Mouse (Mus musculus) embryo, embryonic 10.5 days (tissue): ENCODE measurements at regions not wholly inside any gene's neighbourhood (a gene's known extent, or its start where the extent isn't known, plus 50 kb on each side); places are given as distances from the start of the nearest gene placed in this dataset.

Experiments used
- DNase-seq: peaks from one replicate; pipeline ENCODE4 v3.0.0-alpha.2; 2015; ENCODE audit warnings: low spot score

DNA sequence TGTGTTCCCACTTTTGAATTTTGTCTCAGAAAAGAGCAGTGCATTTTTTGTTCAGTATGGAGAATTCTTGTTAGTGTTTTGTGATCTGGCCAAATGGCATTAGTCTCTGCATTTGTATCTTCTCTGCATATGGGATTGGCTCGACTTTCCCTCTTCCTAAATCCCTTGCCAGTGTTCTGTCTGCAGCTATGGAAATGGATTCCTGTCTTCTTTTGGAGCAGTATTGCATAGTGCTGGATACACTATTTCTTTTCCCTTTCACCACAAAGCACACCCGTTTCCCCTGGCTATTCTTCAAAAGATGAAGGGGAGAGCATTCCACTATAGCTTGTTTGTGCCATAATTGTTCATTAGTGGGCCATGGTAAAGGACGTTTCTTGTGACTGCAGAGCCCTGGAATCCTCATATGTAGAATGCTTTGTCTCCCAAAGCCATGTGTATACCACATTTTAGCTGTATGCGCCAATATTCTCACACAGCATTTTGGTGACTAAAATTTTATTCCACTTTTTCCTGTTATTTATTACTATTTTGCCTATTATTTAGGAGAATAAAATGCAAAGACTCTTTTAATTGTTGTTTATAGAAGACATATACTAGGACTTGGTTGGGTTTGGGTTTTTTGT is 197.8 kb downstream of the Hs3st1 start:
- DNase-seq: no peak

DNA sequence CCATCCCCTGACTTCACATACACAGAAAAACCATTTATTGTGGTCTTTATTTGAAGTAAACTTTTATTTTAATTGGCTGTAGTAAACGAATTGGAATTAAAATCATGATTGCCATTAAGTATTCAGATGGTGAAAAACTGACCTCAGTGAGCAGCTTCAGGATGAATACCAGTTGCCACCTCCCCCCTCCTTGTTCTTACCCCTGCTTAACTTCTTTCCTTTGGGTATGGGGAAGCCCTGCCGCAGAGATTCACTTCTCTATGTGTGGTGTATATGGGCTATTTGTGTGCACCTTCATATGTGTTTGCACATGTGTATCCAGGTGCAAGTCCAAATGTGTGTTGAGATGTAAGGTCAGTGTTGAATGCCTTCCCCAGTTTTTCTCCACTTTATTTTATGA is 218.2 kb downstream of the Hs3st1 start:
- DNase-seq: no peak

DNA sequence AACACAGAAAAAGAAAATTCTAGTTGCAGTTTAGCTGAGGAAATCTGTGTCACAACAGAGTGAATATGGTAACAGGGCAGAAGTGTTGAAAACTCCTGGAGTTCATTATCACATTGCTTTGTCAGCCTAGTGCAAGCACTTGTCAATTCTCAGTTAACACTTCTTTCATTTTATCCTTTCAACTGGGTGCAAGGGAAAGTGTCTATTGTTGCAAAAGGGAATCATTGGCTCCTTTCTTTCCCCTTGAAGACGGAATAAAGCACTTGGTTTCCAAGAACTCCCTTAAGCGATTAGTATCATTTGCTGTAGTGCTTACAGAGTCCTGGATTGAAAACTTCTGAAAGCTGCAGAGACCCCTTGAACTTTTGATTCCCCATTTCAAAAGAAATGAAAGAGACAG is 218.9 kb downstream of the Hs3st1 start:
- peak; percentile 1 for DNase-seq

DNA sequence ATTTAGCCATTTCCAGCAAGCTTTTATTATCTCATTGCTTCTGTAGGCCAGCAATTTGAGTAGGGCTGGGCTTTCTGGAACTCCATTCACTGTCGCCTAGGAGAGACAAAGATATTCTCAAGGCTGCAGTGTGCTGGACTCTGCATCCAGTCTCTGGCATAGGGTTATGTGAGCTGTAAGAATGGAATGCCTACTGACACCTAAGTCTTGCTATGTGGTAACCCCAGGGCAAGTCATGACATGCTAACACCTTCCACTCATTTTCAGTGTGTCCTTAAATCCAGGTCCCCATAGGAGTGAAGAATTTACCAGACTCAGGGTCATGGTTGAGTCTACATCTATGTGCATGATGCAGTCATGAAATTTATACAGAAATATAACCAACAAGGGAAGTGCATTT is 245.0 kb downstream of the Hs3st1 start:
- no peak for DNase-seq

DNA sequence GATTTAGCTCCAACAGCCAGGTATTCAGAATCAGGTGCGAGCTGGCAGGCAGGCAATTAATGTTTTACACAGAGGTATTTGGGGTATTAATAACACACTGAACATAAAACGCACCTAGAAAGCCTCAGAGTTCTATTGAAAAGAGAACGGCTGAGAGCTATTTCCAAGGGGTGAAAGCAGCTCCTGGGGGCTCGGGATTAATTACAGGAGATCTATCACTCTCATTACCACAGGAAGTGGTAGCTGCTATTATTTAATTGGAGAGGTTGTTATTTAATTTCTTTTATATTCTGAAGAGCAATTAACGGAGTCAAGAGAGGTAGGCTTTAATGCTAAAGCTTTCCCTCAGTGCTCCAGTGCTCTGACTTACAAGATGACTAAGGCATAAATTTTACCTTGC is 272.5 kb downstream of the Hs3st1 start:
- no peak for DNase-seq

DNA sequence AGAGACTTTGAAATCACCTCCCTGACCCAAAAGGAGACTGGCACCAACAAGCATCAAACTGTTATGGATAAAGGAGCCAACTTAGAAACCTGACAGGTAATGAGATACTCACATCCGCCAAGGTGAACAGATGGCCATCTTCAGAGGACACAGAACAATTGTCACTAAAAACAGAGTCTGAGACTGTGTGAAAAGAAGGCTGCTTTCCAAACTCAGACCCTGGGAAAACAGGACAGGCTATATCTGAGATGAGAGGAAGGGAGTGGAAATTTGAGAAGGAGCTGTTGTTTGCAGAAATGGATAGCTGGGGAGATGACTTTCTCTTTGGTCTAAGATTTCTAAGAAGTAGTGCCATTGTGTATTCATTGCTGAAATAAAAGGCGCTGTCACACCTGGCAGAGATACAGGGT is 297.2 kb downstream of the Hs3st1 start:
- no peak for DNase-seq

DNA sequence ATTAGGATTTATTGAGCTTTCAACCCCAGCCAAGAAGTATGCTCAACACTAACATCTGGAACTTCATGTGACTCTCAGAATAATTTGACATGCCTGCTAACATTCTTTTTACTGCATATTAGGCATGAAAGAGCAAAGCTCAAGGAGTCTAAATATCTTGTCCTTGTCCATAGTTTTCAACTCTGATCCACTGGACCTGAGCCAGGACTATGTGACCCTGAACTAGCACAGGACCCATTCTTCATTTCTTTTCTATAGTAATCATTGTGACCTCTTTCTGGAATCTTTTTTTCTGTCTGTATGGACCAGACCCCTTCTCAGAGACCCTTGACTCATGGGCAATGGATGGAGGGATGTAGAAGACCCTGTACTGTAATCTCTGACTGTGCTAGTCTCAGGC is 301.6 kb downstream of the Hs3st1 start:
- DNase-seq: no peak

DNA sequence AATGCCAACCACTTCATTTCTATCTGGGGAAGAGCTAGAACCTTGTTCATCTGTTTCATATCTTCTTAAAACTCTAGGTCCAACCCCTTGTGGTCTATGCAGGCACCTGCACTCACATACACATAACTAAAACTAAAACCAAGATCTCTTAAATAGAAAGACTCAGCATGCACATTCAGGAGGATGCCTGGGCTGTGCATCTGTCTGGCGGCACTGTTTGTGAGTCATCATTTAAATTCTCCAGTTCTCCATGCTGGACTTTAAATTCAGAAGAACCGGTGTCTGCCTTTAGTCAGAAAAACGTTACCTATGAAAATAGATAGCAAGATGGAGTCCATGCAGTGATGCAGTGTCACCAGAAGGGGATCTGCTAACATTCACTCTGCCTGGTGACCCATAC is 314.5 kb downstream of the Hs3st1 start:
- no peak for DNase-seq

DNA sequence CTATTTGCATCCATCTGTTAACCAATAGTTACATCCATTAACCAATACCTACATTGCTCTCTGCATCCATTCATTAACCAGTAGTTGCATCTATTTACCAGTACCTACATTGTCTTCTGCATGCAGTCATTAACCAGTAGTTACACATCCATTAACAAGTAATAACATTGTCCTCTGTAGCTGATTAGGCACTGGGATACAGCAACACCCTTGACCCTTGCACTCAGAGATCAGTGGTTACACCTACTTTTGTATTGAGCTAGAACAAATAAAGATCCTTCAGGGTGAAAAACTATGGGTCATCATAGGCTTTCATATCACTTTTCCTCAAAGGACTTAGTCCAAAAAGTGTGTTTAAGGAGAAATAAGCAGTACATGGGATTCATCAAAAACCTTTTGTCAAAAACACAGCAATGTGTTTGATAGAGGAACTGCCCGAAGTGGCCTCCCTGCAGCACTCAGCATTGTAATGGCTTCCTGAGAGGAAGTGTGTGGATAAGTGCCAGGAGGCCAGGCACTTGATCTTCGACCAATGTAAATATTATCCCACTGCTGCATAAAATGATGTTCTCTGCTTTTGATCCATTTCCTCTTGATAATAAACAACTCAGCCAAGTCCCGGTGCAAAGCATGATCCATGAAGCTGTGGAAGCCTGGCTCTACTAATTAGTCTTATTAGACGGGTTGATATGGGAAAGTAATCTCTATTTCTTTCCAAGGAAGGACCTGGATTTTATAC is 317.6 kb downstream of the Hs3st1 start:
- peak; percentile 2 for DNase-seq

DNA sequence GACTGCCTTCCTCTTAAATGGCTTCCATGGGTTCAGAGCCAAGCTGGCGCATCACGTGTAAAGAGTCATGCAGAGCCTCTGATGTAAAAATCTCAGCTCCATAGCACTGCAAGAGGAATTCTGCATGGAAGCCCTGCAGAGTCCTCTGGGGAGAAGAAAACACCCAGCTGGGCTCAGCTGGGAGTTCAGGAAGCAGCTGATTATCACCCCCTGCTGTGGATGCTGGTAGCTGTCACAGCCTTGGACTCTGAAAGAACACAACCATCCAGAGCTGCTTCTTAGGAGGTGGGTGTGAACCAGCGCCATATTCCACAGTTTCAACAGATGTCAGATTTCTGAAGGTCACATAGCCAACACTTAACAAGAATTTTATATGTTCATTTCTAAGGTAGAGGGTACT is 329.2 kb downstream of the Hs3st1 start:
- DNase-seq: no peak

DNA sequence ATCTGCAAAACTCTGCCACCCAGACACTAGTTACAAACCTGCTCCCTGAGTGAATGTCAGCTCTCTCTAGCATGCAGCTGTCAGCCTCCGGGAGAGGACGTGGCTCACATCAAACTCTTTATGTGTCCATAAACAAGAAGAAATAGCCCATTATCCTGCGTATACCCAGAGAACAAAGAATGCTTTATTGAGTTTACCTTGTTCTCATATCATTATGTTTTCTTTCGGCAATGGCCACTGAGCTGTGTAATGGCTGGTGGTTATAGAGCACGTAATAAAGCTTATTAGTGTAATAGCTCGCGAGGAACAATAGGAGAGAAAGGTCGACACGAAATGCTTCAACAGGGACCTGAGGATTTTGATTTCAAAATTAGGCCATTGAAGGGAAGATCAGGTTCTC is 331.6 kb downstream of the Hs3st1 start:
- no peak for DNase-seq

DNA sequence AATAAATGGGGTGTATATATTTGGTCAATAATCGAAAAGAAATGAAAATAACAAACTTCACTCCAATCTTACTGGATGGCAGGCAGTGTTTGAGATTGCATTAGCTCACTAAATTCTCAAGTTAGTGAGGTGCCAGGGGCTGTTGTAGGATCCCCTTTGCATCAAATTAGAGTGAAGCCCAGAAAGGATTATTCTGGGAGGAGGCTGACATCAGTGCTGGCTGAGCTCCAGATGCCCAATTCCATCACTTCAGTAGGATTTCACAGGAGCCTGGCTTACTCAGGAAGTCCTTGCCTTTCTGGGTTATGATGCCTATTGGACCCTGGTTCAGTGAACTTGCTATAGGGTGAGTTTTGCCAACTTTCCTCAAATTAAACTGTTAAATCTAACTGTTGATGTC is 336.5 kb downstream of the Hs3st1 start:
- no peak for DNase-seq

DNA sequence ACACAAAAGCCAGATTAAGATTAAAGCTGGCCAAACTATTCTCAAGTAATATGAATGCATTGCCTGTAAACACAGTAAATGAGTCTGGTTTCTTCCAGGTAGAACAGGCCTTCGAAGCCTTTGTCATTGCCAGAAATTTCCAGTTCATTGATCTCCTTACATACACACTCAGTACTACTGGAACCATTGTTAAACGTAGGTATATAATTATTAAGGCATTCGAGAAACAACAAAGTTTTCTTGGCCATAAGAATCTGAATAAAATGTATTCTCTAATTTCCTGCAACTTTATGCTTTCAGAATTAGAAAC is 337.5 kb downstream of the Hs3st1 start:
- DNase-seq: no peak

DNA sequence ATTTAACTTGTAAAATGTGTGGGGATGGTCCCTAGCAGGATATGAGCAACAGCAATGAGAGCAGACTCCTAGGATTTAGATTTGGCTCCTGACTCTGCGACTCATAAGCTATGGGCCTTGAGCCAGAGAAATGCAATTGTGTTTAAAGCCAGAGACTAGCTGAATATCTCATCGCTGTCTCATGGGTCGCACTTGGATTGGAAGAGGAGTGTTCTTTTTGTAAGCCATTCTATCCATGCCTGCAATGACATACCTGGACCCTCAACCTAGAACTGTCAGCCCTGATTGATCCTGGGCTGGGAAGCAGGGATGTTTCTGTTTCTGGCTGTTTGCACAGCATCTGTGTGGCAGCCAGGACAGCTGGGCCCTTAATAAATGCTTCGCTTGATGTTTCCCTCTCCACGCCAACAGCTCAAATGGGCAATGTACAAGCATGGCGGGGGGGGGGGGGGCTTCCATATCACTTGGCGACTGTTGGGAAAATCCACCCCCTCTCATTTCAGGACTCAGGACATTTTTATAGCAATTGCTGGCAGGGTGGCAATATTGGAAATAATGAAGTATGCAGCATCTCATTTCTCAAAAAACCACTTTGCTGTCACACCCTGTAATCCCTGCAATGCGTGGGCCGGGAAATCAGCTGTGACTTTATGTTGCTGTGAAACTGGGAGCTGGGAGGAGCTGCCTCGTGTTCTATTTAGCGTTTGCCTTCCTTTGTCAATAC is 338.0 kb downstream of the Hs3st1 start:
- DNase-seq: no peak

DNA sequence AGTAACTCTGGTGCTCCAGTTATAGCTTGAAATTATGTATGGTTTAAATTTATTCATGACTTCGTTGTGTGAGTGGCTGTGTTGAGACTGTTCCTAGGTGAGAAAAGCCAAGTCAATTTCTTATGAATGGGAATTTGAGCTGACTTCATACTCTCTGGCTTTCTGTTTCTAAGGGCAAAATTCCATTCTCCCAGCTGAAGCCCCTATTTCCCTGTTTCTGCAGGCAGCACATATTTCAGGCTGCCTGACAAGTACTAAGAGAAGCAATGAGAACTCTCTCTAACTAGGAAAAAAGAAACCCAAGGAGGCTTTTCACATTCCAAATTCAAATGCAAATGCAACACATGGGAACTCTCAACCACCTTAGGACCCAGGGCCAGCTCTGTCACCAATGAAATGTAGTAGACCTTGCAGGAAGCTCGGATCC is 338.7 kb downstream of the Hs3st1 start:
- DNase-seq: peak; percentile 8

DNA sequence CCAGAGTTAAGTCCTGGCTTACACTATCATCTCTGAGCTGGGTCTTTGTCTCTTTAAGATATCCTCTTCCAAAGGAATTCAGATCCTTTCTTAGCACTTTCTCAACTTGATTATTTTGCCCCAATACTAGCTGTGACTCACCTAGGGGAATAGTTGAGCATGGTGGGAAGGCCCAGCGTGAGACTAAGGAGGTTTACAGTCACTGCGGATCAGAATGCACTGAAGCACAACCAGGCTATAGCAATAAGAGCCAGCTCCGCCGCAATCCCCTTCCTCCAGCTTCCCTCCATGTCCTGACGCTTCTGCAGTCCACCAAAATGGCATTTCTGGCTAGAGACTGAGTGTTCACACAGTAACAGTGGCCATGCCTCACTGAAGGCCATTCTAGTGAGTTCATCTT is 342.5 kb downstream of the Hs3st1 start:
- DNase-seq: no peak

DNA sequence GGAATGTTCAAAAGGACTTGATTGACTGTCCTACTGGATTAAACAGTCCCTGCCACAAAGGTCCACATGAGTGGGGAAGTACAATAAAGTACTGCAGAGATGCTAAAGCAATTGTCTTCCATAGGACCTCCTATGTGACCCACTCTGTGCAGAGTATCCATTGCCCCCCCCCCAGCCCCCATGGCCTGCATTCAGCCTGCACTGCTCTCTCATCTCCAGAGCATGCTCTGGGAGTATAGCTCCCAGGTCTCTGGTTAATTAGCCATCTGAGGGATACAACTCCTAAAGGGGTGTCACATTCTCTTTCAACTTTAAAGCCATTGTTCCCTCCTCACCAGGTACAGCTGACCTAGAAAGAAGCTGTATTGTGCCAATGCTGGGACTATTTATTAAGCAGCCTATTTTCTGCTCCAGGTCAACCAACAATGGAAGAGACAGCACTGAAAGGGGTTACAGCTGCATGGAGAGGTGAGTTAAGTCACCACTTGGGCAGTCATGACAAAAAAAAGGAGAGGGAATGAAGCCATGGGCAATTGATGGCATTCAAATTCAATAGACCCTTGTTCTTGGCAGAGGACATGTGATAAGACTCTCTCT is 364.8 kb downstream of the Hs3st1 start:
- DNase-seq: no peak

DNA sequence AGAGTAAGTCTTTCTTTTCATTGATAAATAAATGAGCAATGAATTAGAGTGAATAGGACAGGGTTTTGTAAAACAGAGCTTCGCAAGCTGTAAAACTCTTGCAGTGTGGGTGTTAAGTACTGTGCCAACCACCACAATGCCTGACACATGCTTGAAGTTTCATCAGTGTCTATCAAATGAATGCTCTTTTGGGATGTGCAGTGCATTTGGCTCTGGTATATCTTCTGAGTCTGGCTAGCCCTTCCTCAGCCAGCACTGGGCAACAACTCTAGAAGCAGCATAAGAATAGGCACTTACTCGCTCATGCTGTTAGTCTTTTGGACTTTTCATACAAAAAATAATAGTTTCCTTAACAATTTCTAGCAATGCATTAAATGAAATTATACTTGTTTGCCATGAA is 370.9 kb downstream of the Hs3st1 start:
- DNase-seq: no peak

DNA sequence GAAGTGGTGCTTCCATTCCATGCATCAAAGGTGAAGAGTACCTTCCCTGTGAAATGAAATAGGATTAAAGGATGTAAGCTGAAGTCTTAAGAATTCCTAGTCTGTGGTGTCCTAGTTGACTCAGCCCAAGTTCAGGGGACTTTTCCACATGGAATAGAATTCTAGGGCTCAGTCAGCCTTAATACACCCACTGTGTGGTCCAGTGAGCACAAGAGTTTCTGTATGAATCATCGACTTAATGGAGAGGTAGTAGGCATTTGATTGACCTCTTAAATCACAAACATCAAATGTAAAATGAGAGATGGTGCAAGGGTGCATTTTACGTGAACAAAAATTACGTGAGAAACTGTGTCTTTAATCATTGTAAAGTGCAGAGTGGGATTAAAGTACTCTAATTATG is 381.1 kb downstream of the Hs3st1 start:
- no peak for DNase-seq

DNA sequence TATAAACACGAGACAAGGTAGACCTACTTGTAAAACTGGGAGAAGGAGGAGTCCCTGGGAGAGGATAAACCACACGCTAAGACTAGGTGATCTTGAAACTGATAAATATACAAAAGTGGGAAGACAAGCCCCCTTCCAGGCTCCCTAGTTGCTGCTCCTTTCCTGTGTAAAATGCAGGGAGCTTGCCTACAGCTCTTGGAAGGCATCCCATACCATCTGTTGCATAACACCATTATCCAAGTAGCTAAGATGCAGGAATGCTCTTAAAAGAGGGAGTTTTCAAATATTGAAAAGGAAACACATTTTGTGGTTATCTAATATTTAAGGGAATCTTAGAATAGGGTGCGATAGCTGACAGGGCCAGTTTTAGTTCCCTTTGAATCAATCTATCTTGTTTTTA is 406.6 kb downstream of the Hs3st1 start:
- no peak for DNase-seq

DNA sequence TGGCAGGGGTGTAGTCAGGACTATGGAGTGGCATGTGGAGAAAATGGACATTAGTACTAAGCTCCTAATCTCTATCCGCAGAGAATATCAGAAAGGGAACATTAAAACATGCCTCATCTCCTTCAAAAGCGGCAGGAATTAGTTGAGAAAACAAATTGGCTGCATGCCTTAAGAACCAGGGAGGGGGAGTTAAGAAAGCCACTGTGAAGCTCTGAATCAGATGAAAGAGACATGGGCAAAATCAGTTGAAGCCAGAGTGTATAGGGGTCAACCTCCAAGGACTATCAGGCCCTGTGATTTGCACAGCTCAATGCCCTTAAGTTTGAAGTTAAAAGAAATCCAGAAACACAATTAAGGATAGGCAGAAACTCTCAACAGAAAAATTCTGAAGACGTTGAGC is 408.3 kb downstream of the Hs3st1 start:
- DNase-seq: no peak

DNA sequence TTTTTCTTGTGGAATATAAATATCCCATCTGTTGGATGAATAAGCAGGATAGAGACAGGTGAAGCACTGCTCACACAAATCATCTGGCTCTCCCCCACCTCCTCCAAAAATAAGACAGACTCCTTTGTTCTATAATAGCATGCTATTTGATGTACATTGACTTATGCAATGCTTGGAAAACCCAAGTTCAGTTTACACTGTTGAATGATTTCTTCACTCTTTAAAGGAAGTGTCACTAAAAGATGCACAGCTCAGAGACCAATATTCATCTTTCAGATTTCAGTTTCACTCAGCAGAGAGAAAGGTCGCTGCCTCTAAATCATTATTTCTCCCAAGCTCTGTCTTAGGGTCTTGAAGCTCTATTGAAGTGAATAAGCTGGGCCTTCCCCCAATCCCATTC is 417.4 kb downstream of the Hs3st1 start:
- no peak for DNase-seq

DNA sequence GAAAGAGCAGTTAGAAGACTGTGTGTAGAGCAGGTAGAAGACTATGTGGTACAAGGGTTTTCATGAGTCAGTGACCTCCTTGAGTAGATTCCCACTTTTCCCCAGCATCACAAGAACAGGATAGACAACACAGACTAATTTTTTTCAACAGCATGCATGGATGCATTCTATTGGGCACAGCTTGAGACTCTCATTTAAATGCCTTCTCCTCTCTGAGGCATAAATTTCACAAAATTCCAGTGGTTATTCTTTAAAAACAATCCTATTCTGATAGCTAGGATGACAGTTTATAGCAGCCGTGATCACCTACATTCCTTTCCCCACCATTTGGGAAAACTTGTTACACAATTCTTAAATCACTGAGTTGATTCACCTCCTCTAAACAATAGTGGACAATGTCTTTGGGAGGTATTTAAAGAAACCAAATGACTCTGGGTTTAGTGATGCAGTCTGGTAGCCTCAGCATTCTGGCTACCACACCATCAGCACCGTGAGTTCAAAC is 418.7 kb downstream of the Hs3st1 start:
- DNase-seq: no peak
